Mouse (Mus musculus) mouse embryonic stem cell (cell line): ENCODE results near the gene Ikbip.

Experiments
- in situ Hi-C, 2 experiments: fragments of 300-500 bp; cut with MboI; formaldehyde crosslinking; loops; 1 replicate in 1 of 2; 3 replicates in 1 of 2; pipeline ENCODE4 v1.14.3; 2019 to 2020; ENCODE audit warnings: low sequenced_read_pairs in 2 of 2, low pct_unique_long_range_greater_than_20kb in 1 of 2, mixed read lengths in 1 of 2; ENCODE audit not compliant: unreplicated experiment in 1 of 2

Ikbip gene

DNA sequence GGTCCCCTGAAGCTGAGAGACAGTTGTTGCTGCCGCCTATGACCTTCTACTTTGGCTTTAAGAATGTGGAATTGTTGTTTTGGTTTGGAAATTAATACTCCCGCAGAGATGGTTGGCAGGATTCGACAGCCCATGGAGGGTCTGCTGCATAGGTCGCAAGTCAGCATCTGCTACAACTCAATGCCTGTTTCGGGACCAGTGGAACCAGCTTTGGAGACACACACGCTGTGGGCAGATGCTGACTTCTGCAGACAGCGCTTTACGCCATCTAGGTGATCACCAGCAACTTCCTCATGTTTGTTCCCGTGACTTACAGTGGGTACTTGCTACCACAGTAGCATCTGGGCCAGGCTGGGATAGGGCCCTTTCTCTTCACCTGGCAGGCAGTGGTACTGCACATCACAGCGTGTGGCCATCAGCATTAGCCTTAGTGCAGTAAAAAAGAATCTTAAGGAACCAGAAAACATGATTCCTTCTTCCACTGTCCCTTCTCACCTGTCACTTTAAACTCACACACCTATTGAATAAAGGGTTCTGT is 60.0 kb downstream of the Ikbip start:
- in situ Hi-C loops = no loop called here

DNA sequence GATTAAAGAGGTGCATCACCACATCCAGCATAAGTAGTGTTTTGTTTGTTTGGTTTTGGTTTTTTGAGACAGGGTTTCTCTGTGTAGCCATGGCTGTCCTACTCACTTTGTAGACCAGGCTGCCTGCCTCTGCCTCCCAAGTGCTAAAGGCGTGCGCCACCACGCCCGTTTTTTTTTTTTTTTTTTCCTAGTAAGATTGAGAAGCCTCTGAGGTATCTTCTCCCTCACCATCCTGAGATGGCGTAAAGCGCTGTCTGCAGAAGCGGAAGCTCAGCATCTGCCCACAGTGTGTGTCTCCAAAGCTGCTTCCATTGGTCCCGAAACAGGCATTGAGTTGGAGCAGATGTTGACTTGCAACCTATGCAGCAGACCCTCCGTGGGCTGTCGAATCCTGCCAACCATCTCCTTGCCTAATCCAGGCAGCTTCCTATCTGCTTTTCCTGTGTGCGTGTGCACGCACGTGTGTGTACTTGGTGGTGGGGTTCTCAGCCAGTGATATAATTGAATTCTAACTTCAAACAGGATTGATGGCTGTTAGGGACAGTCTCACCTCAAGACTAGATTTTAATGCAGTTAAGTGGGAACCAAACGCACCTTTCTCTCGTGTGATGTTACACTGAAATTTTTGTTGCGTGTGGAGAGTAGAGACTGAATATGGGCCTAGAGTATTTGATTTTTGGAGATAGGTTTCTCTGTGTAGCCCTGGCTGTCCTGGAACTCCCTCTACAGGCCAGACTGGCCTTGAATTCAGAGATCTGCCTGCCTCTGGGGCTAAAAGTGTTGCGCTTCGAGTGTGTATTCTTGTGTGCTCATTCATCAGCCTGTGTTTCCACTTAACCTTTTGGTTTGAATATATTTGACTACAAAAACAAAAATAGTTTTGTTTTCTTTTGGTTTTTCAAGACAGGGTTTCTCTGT is 60.8 kb downstream of the Ikbip start:
- in situ Hi-C loops = no loop called here

DNA sequence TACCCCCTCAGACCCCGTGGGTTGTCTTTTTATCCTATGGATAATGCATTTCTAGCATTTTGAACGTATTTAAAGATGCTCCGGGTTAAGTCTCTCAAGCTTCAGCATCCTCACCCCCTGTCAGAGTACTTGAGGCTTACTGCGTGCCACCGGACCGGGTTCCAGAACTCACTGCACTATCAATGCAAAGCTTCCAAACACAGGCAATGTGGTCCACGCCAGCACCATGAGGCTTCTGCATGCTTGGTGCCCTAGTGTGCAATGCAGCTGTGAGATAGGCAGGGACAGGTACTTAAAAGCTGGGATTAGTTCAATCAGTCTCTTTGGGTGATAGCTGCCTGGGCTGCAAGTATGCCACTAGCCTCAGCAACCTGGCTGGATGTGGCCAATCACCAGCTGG is 62.7 kb downstream of the Ikbip start:
- in situ Hi-C loops = no loop called here
